ENCODE assay signal across 8 mouse cellular contexts in genomic region chr4:132354571-132354970, GRCm38 (mm10). TPM values are rescaled to one million over a fixed set of nuclear protein-coding genes. Genes with fewer than 3 reads are reported as not detected.
A peak's percentile ranks its signal among the peaks of the same experiment; 100 is the strongest.
DNase-seq lines count a peak whose midpoint lies in the region; ATAC-seq and TF ChIP-seq lines count a peak whose summit lies in the region.

No protein-coding gene starts in this region.

- 84% methylated on average over 4 of the region's 4 CpGs for WGBS in embryonic facial prominence, embryonic 15.5 days
- 90% methylated on average over 4 of the region's 4 CpGs for WGBS in embryonic facial prominence, embryonic 10.5 days
- 92% methylated on average over 4 of the region's 4 CpGs for WGBS in midbrain, embryonic 11.5 days
- WGBS in hindbrain, postnatal 0 days: 84% methylated on average over 4 of the region's 4 CpGs

- H3K4me3 ChIP-seq in embryonic facial prominence, embryonic 15.5 days (replicated peaks): no peak overlapping the region
- no peak overlapping the region for H3K4me3 ChIP-seq in embryonic facial prominence, embryonic 10.5 days
- H3K4me3 ChIP-seq in ES-Bruce4 (ENCODE audit: low read depth, low read length): no peak overlapping the region
- no peak overlapping the region for H3K4me3 ChIP-seq in midbrain, embryonic 11.5 days (ENCODE audit: low read depth, low read length)
- H3K4me3 ChIP-seq in hindbrain, postnatal 0 days (ENCODE audit: low read length): no peak overlapping the region

- no peak for TF ChIP-seq EP300 in ES-Bruce4 (IDR thresholded peaks at IDR 0.05; ENCODE audit: insufficient read depth, low read depth, low read length)

- no peaks in the 10 kb centered on the region for H3K9me3 ChIP-seq in embryonic facial prominence, embryonic 15.5 days (replicated peaks)
- H3K9me3 ChIP-seq in embryonic facial prominence, embryonic 10.5 days: no peaks in the 10 kb centered on the region
- H3K9me3 ChIP-seq in ES-Bruce4 (replicated peaks; ENCODE audit: control insufficient read depth, insufficient read depth, low read length, poor library complexity, severe bottlenecking): no peaks in the 10 kb centered on the region
- no peaks in the 10 kb centered on the region for H3K9me3 ChIP-seq in midbrain, embryonic 11.5 days (ENCODE audit: control insufficient read depth, low read length)
- no peaks in the 10 kb centered on the region for H3K9me3 ChIP-seq in hindbrain, postnatal 0 days (ENCODE audit: low read length)

- TF ChIP-seq POLR2A in ES-Bruce4 (IDR thresholded peaks at IDR 0.05; ENCODE audit: insufficient read depth, low read length): no peak

- peaks cover 34% of the 10 kb centered on the region for H3K36me3 ChIP-seq in embryonic facial prominence, embryonic 15.5 days
- H3K36me3 ChIP-seq in embryonic facial prominence, embryonic 10.5 days (replicated peaks): peaks cover 69% of the 10 kb centered on the region
- H3K36me3 ChIP-seq in ES-Bruce4 (ENCODE audit: control insufficient read depth, insufficient read depth, low read length, poor library complexity, severe bottlenecking): peaks cover 31% of the 10 kb centered on the region
- peaks cover 10% of the 10 kb centered on the region for H3K36me3 ChIP-seq in midbrain, embryonic 11.5 days (ENCODE audit: control insufficient read depth, insufficient read depth, low read length)
- peaks cover 15% of the 10 kb centered on the region for H3K36me3 ChIP-seq in hindbrain, postnatal 0 days (ENCODE audit: insufficient read depth, low read length)

- no peak for TF ChIP-seq CTCF in ES-Bruce4 (IDR thresholded peaks at IDR 0.05; ENCODE audit: low read depth, low read length)
- no peak for TF ChIP-seq CTCF in hindbrain, postnatal 0 days (IDR thresholded peaks at IDR 0.05; ENCODE audit: low read depth)

- intact Hi-C loops in heart, postnatal 10 days (cut with DNase I): loop anchor here (5.0 kb wide), 1 partner anchor 158 kb away; the partner anchor contains the start of gene Sesn2

- H3K27ac ChIP-seq in embryonic facial prominence, embryonic 15.5 days (replicated peaks): 0 out of 2 replicates have a peak overlapping the region, but pooled peaks have one; percentile 97
- no peak overlapping the region for H3K27ac ChIP-seq in embryonic facial prominence, embryonic 10.5 days (replicated peaks)
- peak overlapping the region; percentile 76 for H3K27ac ChIP-seq in ES-Bruce4 (ENCODE audit: insufficient read depth, low read length)
- no peak overlapping the region for H3K27ac ChIP-seq in midbrain, embryonic 11.5 days (ENCODE audit: low read depth, low read length)
- H3K27ac ChIP-seq in hindbrain, postnatal 0 days: no peak overlapping the region

- no peaks in the 10 kb centered on the region for H3K27me3 ChIP-seq in embryonic facial prominence, embryonic 15.5 days
- H3K27me3 ChIP-seq in embryonic facial prominence, embryonic 10.5 days (replicated peaks; ENCODE audit: low read depth, poor library complexity, severe bottlenecking): no peaks in the 10 kb centered on the region
- no peaks in the 10 kb centered on the region for H3K27me3 ChIP-seq in ES-Bruce4 (ENCODE audit: control insufficient read depth, insufficient read depth, low read length, poor library complexity, severe bottlenecking)
- H3K27me3 ChIP-seq in midbrain, embryonic 11.5 days (ENCODE audit: control insufficient read depth, insufficient read depth, low read length): no peaks in the 10 kb centered on the region
- no peaks in the 10 kb centered on the region for H3K27me3 ChIP-seq in hindbrain, postnatal 0 days (ENCODE audit: insufficient read depth, low read length)

- no peak for DNase-seq in embryonic facial prominence, embryonic 10.5 days (ENCODE audit: low spot score)
- DNase-seq in heart, postnatal 10 days: peak; percentile 41 to 42
- peak; percentile 33 for DNase-seq in lung, postnatal 14 days
- DNase-seq in midbrain, embryonic 11.5 days (ENCODE audit: low spot score, missing footprints): no peak
- DNase-seq in frontal cortex, adult 2 months (ENCODE audit: extremely low spot score in 1 of 2, low spot score in 1 of 2): no peak
- no peak for DNase-seq in hindbrain, postnatal 0 days (ENCODE audit: low spot score)

- ATAC-seq in embryonic facial prominence, embryonic 15.5 days (ENCODE audit: insufficient number of reproducible peaks, low FRiP score, low TSS enrichment, low read depth): no peak
- ATAC-seq in midbrain, embryonic 11.5 days (ENCODE audit: low FRiP score): no peak
- ATAC-seq in hindbrain, postnatal 0 days: no peak

- no peak overlapping the region for H3K4me2 ChIP-seq in embryonic facial prominence, embryonic 15.5 days (replicated peaks)
- H3K4me2 ChIP-seq in midbrain, embryonic 11.5 days: no peak overlapping the region
- no peak overlapping the region for H3K4me2 ChIP-seq in hindbrain, postnatal 0 days (ENCODE audit: low read depth, low read length)

- peaks cover 19% of the 10 kb centered on the region for H3K4me1 ChIP-seq in embryonic facial prominence, embryonic 15.5 days
- H3K4me1 ChIP-seq in embryonic facial prominence, embryonic 10.5 days: peaks cover 19% of the 10 kb centered on the region
- H3K4me1 ChIP-seq in ES-Bruce4 (ENCODE audit: control insufficient read depth, insufficient read depth, low read length): peaks cover 3% of the 10 kb centered on the region
- peaks cover 6% of the 10 kb centered on the region for H3K4me1 ChIP-seq in midbrain, embryonic 11.5 days (ENCODE audit: control insufficient read depth, insufficient read depth, low read length)
- 0 out of 2 replicates have a peak, but pooled peaks cover 5% of the 10 kb centered on the region for H3K4me1 ChIP-seq in hindbrain, postnatal 0 days (ENCODE audit: insufficient read depth, low read length)

- no peak overlapping the region for H3K9ac ChIP-seq in embryonic facial prominence, embryonic 15.5 days
- no peak overlapping the region for H3K9ac ChIP-seq in ES-Bruce4 (ENCODE audit: low read depth, poor library complexity, severe bottlenecking)
- H3K9ac ChIP-seq in midbrain, embryonic 11.5 days (ENCODE audit: low read length): no peak overlapping the region
- no peak overlapping the region for H3K9ac ChIP-seq in hindbrain, postnatal 0 days (replicated peaks; ENCODE audit: low read length)

RNA-seq across cellular contexts. Expression of gene Rcc1, which starts 1.2 kb away (rescaled TPM):
- polyA plus RNA-seq in embryonic facial prominence, embryonic 15.5 days (2015; fragmentation: Nextera tagmentation; extraction: Ambion mirVana): 66.6 and 69.8 TPM in 2 replicates
- polyA plus RNA-seq in embryonic facial prominence, embryonic 10.5 days (2016; fragmentation: Nextera tagmentation; extraction: Ambion mirVana): 160 and 172 TPM in 2 replicates
- polyA plus RNA-seq in ES-Bruce4 (2011; ENCODE audit: insufficient read depth, insufficient read length, low read depth, missing spikeins): 78.8 and 83.1 TPM in 2 replicates
- total RNA-seq in heart, postnatal 10 days (2021): 10 to 100 TPM; 13.9 to 17.0 TPM
- polyA plus RNA-seq in midbrain, embryonic 11.5 days (2014; fragmentation: Nextera tagmentation; extraction: Ambion mirVana): 62.1 and 70.3 TPM in 2 replicates
- polyA plus RNA-seq in frontal cortex, adult 2 months (2012; rRNA removed): 9.5 and 11.1 TPM in 2 replicates
- total RNA-seq in hindbrain, postnatal 0 days (2014; rRNA removed): 20.7 and 24.4 TPM in 2 replicates
- 28.8 and 29.7 TPM in 2 replicates for polyA plus RNA-seq in hindbrain, postnatal 0 days (2015; fragmentation: Nextera tagmentation; extraction: Ambion mirVana)

RNA-seq across cellular contexts. Expression of gene Trnau1ap, which starts 25.2 kb away (rescaled TPM):
- polyA plus RNA-seq in embryonic facial prominence, embryonic 15.5 days (2015; fragmentation: Nextera tagmentation; extraction: Ambion mirVana): 74.1 and 75.7 TPM in 2 replicates
- 83.5 and 83.8 TPM in 2 replicates for polyA plus RNA-seq in embryonic facial prominence, embryonic 10.5 days (2016; fragmentation: Nextera tagmentation; extraction: Ambion mirVana)
- polyA plus RNA-seq in ES-Bruce4 (2011; ENCODE audit: insufficient read depth, insufficient read length, low read depth, missing spikeins): 35.2 and 36.1 TPM in 2 replicates
- 10 to 100 TPM; 28.3 to 29.5 TPM for total RNA-seq in heart, postnatal 10 days (2021)
- 78.0 and 83.3 TPM in 2 replicates for polyA plus RNA-seq in midbrain, embryonic 11.5 days (2014; fragmentation: Nextera tagmentation; extraction: Ambion mirVana)
- 17.4 and 18.4 TPM in 2 replicates for polyA plus RNA-seq in frontal cortex, adult 2 months (2012; rRNA removed)
- total RNA-seq in hindbrain, postnatal 0 days (2014; rRNA removed): 53.2 and 79.3 TPM in 2 replicates
- 56.6 and 62.6 TPM in 2 replicates for polyA plus RNA-seq in hindbrain, postnatal 0 days (2015; fragmentation: Nextera tagmentation; extraction: Ambion mirVana)

RNA-seq across cellular contexts. Expression of gene Rab42, which starts 51.4 kb away (rescaled TPM):
- polyA plus RNA-seq in embryonic facial prominence, embryonic 15.5 days (2015; fragmentation: Nextera tagmentation; extraction: Ambion mirVana): 2.4 and 3.4 TPM in 2 replicates
- 1.3 and 1.8 TPM in 2 replicates for polyA plus RNA-seq in embryonic facial prominence, embryonic 10.5 days (2016; fragmentation: Nextera tagmentation; extraction: Ambion mirVana)
- 0.90 TPM in 1 of 2 replicates, not detected in the other for polyA plus RNA-seq in ES-Bruce4 (2011; ENCODE audit: insufficient read depth, insufficient read length, low read depth, missing spikeins)
- 1 to 10 TPM; 1.1 TPM for total RNA-seq in heart, postnatal 10 days (2021)
- 0.42 and 0.59 TPM in 2 replicates for polyA plus RNA-seq in midbrain, embryonic 11.5 days (2014; fragmentation: Nextera tagmentation; extraction: Ambion mirVana)
- polyA plus RNA-seq in frontal cortex, adult 2 months (2012; rRNA removed): 2.8 and 3.9 TPM in 2 replicates
- total RNA-seq in hindbrain, postnatal 0 days (2014; rRNA removed): 4.9 and 5.4 TPM in 2 replicates
- polyA plus RNA-seq in hindbrain, postnatal 0 days (2015; fragmentation: Nextera tagmentation; extraction: Ambion mirVana): 5.1 and 5.9 TPM in 2 replicates

Comparison
In these comparisons a context has a peak if more than half of its experiments do, and no peak if none do; other contexts are left out.
1. H3K27ac ChIP-seq: peak in embryonic facial prominence, embryonic 15.5 days (single experiment) and ES-Bruce4 (single experiment); none in embryonic facial prominence, embryonic 10.5 days (single experiment), midbrain, embryonic 11.5 days (single experiment) and hindbrain, postnatal 0 days (single experiment).
2. DNase-seq: peak in heart, postnatal 10 days (2 of 2) and lung, postnatal 14 days (single experiment); none in embryonic facial prominence, embryonic 10.5 days (single experiment), midbrain, embryonic 11.5 days (single experiment), frontal cortex, adult 2 months (0 of 2) and hindbrain, postnatal 0 days (single experiment).